Mouse (Mus musculus) embryonic fibroblast, embryonic 13.5 days (primary cell): ENCODE results near the gene Pkn1. TPM values are rescaled to one million over a fixed set of nuclear protein-coding genes. Genes with fewer than 3 reads are reported as not detected.

Experiments
- H3K27ac ChIP-seq: 2 replicates; pipeline ENCODE4 v1.5.1; 2012; ENCODE audit warnings: low read length, control low read depth, inconsistent platforms; ENCODE audit not compliant: insufficient read depth
- H3K4me1 ChIP-seq: 2 replicates; pipeline ENCODE4 v1.6.1; 2011; ENCODE audit warnings: low read length; ENCODE audit not compliant: control insufficient read depth, insufficient read depth
- H3K4me3 ChIP-seq: 2 replicates; pipeline ENCODE4 v1.5.1; 2011; ENCODE audit warnings: mild to moderate bottlenecking, control low read depth, low read length; ENCODE audit not compliant: insufficient read depth
- CTCF ChIP-seq: IDR thresholded peaks from 2 replicates; pipeline ENCODE4 v1.5.1; 2011; ENCODE audit warnings: mild to moderate bottlenecking, control low read depth, low read length, moderate library complexity, borderline replicate concordance; ENCODE audit not compliant: insufficient read depth
- POLR2A ChIP-seq: IDR thresholded peaks from 2 replicates; pipeline ENCODE4 v1.6.1; 2011; ENCODE audit warnings: low read depth, mild to moderate bottlenecking, control low read depth, low read length, moderate library complexity
- polyA plus RNA-seq: library from polyadenylated mRNA; stranded (reverse); fragments of >200 nt; gene quantifications from 2 replicates; pipeline ENCODE4 v1.2.4, GENCODE M21; 2011; ENCODE audit warnings: low read depth; ENCODE audit not compliant: missing spikeins, insufficient read length

Pkn1 gene
- polyA plus RNA-seq, 1 experiment: 40.2 TPM

DNA sequence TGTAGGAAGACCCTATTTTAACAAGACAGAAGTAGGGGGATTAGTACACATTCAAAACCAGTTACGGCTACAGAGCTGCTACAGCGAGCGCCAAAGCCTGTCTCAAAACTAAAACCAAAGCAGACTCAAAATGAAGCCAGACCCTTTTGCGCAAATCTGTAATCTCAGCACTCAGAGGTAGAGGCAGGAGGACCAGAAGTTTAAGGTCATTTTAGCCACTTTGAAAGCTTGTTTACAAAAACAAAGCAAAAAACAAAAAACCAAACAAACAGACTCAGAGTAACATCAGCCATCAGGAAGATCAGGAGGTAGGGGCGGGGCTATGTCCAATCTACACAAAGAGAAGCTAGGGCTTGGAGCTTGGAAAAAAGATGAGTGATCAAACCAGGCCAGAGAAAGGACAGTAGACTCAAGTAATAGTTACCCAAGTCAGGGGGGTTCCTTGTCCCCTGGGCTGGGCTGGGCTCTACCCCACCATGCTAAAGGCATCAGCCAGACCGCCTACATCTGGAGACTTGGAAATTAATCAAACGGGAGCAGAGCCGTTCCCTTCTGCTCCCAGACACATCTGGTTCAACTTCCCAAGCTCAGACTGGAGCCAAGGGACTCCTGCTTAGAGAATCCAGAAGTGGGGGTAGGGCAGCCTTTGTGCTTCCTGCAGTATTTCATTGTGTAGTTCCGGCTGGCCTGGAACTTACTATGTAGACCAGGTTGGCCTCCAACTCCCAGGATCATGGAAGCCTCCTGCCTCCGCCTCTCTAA is 40.2 kb upstream of the Pkn1 start:
- peaks cover 15% of the 10 kb centered on the region for H3K4me1 ChIP-seq
- TF ChIP-seq POLR2A: no peak
- no peak for TF ChIP-seq CTCF
- peak overlapping the region; percentile 66; the same call in 1 of the 2 replicates for H3K4me3 ChIP-seq
- peak overlapping the region; percentile 83 for H3K27ac ChIP-seq

DNA sequence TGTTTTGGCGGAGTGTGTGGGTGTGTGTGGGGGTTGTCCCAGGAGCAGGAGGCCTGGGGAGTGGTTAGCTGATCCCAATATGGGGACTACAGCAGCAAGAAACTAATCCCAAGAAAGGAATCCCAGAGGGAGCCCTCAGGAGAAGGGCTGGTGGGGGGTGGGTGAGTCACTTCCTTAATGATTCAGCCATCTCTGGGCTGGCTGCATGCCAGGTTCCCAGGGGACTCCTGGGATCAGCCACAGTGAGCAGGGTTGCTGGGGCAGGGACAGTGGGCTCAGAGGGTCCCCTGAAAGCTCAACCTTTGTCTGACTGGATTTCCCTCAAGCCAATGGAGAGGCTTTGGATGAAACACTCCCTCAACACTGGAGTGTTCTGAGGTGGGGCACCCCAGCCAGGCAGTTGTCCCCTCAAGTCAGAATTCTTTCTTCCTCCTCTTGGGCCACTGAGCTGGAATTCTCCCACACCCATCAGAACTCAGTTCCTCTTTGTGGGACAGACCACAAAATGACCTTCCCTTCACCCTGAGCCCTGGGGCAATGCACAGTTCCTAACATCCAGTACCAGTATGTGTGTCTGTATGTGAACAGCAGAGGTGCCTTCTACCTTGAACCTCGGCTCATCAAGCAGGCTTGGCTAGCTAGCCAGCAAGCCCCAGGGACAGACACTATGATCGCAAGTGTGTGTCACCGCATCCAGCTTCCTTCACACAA is 39.0 kb upstream of the Pkn1 start:
- H3K27ac ChIP-seq: peak overlapping the region; percentile 83
- TF ChIP-seq CTCF (no peak), POLR2A (no peak)

DNA sequence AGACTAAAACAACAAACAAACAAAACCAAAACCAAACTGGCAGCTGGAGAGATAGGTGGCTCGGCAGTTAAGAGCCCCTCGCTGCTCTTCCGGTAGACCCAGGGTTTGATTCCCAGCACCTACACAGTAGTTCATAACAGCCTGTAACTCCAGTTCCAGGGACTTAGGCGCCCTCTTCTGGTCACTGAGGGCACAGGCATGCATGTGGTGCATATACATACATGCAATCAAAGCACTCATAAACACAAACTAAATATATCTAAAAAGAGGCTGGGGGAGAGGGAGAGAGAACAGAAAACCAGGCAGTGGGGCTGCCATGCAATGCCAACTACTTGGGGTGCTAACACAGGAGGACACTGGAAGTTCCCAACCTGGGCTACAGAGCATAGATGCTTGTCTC is 38.4 kb upstream of the Pkn1 start:
- TF ChIP-seq CTCF (peak; percentile 33; the same call in 1 of the 2 replicates), POLR2A (no peak)
- H3K27ac ChIP-seq: peak overlapping the region; percentile 83
- no peak overlapping the region for H3K4me3 ChIP-seq
- peaks cover 15% of the 10 kb centered on the region for H3K4me1 ChIP-seq

More for the DNA sequence above, 39.0 kb upstream of the Pkn1 start:
- Histone ChIP-seq H3K4me3 (no peak overlapping the region), H3K4me1 (peaks cover 15% of the 10 kb centered on the region)

DNA sequence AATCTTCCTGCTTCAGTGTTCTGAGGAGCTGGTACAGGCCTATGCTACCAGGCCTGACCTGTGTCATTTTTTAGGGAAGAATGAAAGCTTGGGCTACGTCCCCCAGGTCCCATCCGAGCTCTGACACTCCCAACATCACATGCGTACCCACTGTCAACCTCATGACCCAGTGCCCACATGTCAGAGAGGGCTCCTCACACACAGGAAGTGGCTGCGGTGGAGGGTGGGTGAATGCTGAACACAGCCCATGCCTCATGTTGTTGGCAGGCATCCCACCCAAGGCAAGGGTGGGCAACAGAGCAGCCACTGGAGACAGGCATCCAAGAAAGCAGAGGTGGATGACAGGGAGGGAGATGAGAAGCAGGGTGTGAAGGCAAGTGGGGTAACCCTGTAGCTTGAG is 37.7 kb upstream of the Pkn1 start:
- TF ChIP-seq POLR2A (no peak), CTCF (no peak)
- peaks cover 15% of the 10 kb centered on the region for H3K4me1 ChIP-seq
- H3K27ac ChIP-seq: no peak overlapping the region; the same call in 1 of the 2 replicates
- no peak overlapping the region for H3K4me3 ChIP-seq

DNA sequence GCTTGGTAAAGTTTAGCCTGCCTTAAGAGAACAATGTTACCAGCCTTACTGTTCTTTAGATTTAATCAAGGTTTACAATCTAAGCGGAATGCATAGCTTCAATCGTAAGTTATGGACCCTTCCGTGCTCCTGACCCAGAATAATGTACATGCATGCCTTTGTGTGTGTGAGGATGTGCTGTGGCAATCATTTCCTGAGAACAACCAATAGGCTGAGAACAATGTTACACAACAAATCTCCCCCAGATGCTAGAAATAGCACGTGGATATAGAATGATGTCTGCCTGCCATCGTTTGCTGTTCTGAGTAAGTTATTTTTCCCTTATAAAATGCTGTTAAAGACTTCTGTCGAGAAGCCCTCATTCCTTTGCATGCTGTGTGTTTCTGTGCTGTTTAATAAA is 33.9 kb upstream of the Pkn1 start:
- H3K4me1 ChIP-seq: 0 out of 2 replicates have a peak, but pooled peaks cover 2% of the 10 kb centered on the region
- TF ChIP-seq POLR2A (no peak), CTCF (no peak)
- no peak overlapping the region for H3K4me3 ChIP-seq
- no peak overlapping the region for H3K27ac ChIP-seq

DNA sequence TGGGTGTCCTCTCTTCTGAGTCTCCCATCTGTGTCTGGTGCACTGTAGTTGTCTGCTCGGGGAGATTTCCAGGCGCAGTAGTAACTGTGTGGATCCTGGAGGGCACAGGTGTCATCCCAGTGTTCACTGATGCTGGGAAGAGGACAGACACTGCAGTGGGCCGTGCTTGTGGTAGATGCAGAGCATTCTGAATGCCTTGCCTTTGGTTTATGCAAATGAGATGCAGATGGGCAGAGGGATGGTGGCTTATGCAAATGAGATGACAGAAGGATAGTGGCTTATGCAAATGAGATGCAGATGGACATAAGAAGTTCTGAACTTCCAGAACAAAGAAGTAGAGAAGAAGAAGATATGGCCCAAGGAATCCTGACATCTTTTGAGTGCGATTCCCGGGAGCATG is 32.9 kb upstream of the Pkn1 start:
- H3K4me1 ChIP-seq: no peaks in the 10 kb centered on the region
- TF ChIP-seq POLR2A (no peak), CTCF (no peak)
- no peak overlapping the region for H3K4me3 ChIP-seq
- H3K27ac ChIP-seq: no peak overlapping the region

DNA sequence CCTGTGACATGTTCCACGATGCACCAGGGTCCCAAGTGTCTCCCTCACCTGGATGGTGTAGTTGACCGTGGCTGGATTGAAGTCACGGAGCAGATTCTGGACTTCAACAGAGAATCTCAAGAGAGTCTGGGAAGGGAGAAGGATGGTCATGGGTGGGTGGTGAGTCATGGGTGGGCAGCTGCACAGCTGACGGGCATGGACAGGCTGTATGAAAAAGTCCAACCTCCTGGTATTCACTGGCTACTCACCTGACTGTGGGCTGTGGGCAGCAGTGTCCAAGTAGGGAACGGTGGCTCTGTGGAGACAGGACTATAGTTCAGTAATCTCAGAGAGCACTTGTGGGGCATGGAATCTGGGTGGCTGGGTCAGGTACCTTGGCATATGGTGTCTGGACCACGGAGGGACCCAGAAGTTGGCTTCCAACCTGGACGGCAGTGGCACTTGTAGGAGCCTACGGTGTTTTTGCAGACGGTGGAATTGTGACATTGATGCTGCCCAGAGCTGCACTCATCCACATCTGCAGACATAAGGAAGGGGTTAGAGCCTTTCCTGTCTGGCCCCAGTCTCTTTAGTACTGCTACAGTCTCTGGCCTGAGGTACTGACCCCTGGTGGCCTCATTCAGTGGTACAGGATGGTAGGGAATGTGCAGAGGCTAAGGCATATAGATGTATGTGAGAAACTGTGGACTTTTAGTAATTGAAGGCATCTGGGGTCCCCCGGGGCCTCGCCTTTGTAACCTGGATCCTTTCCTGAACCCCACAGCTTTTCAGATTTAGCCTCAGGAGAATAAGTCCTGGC is 30.2 kb upstream of the Pkn1 start:
- Histone ChIP-seq H3K4me3 (no peak overlapping the region), H3K27ac (no peak overlapping the region), H3K4me1 (no peaks in the 10 kb centered on the region)
- TF ChIP-seq POLR2A (no peak), CTCF (peak; percentile 43; the same call in 1 of the 2 replicates)

DNA sequence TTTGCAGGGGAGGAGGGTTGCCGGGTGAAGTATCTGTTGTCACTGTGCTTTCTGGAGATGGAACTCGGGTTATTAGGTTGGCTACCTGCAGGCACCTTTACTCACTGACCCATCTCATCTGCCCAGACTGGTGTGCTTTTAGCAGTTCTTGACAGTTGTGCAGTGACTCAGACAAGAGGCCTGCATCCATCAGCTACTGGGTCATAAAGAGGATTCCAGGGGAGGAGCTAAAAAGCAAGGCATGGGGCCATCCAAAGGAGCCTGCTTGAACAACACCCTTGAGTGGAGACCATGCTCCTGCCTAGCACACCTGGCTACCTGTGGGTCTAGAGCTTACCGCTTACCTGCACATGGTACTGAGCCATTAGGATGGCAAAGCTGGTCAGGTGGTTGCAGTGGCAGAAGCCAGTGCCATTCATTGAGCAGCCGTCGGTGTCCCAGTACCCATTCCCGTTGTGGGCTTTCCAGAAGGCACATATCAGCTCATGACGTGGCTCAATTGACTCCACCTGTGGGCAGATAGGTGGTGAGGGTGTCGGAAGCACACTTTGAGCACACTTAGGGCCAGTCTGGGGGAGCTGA is 26.6 kb upstream of the Pkn1 start:
- Histone ChIP-seq H3K4me1 (no peaks in the 10 kb centered on the region), H3K27ac (no peak overlapping the region), H3K4me3 (no peak overlapping the region)
- no peak for TF ChIP-seq CTCF
- no peak for TF ChIP-seq POLR2A

DNA sequence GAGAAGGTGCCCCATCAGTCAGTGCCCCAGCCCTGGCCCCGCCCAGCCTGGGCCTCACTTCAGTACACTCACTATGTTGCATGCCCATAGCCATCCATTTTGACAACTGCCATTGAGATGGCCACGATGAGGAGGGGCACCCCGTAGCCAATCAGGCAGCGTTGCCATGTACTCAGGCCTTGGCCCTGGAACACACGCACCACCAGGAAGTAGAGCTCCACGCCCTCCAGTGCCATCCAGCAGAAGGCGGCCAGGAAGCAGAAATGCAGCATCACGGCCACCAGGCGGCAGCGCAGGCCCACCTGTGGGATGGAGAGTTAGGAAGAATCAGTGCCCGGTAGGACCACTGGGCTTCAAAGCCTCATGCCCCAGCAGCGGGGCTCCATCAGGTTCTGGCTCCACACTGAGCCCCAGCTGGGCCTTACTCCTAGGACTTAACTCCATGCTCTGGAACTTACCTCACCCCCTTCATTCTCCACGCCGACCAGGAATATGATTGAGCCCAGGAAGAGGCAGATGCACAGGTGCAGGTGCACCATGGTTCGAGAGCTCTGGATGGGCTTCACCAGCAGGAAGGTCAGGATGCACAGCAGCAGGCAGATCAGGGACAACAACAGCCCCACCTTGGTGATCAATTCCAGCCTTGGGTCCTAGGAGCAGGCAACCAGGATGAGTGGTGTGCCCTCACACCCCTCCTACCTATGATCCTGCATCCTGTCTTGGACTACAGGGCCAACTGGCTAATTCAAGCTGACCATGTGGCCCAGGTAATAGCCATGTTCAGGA is 25.9 kb upstream of the Pkn1 start:
- no peak for TF ChIP-seq POLR2A
- peak; percentile 91 for TF ChIP-seq CTCF
- no peak overlapping the region for H3K4me3 ChIP-seq
- H3K4me1 ChIP-seq: no peaks in the 10 kb centered on the region
- H3K27ac ChIP-seq: no peak overlapping the region
